Mouse (Mus musculus): ENCODE measurements around the gene Tln1. TPM values are rescaled to one million over a fixed set of nuclear protein-coding genes. Genes with fewer than 3 reads are reported as not detected.
"Not testable (repeated sequence)": the region's sequence is repeated elsewhere in the genome, so short reads cannot be mapped to it uniquely, and the experiment has no call there.

Tln1 gene
- polyA plus RNA-seq, 1 experiment from 2014 or later: 84.9 TPM

GRCm38 (mm10) chr4:43496587-43496986, 65.9 kb downstream of the Tln1 start:
- no peak for ATAC-seq (ENCODE audit: low read depth)
- 0 out of 2 replicates have a peak, but pooled peaks cover 6% of the 10 kb centered on the region for H3K36me3 ChIP-seq (ENCODE audit: control insufficient read depth, insufficient read depth, low read length)
- H3K4me3 ChIP-seq (ENCODE audit: low read length): no peak overlapping the region
- H3K9ac ChIP-seq (ENCODE audit: low read length): no peak overlapping the region
- no peak overlapping the region for H3K27ac ChIP-seq (ENCODE audit: low read length)
- no peaks in the 10 kb centered on the region for H3K27me3 ChIP-seq (ENCODE audit: control insufficient read depth, insufficient read depth, low read depth, low read length)
- no peaks in the 10 kb centered on the region for H3K9me3 ChIP-seq (ENCODE audit: control insufficient read depth, low read length)
- H3K4me2 ChIP-seq (ENCODE audit: low read depth, low read length): no peak overlapping the region
- H3K4me1 ChIP-seq (replicated peaks; ENCODE audit: control insufficient read depth, insufficient read depth, low read length): peaks cover 28% of the 10 kb centered on the region
- WGBS: 56% methylated on average over 6 of the region's 6 CpGs

GRCm38 (mm10) chr4:43493846-43494240, 68.6 kb downstream of the Tln1 start:
- H3K4me3 ChIP-seq (ENCODE audit: low read length): peak overlapping the region; percentile 80
- peak overlapping the region; percentile 83 for H3K9ac ChIP-seq (ENCODE audit: low read length)
- no peak for ATAC-seq (ENCODE audit: low read depth)
- H3K27me3 ChIP-seq (ENCODE audit: control insufficient read depth, insufficient read depth, low read depth, low read length): no peaks in the 10 kb centered on the region
- H3K4me2 ChIP-seq (ENCODE audit: low read depth, low read length): peak overlapping the region; percentile 67
- H3K27ac ChIP-seq (ENCODE audit: low read length): peak overlapping the region; percentile 90
- 0 out of 2 replicates have a peak, but pooled peaks cover 6% of the 10 kb centered on the region for H3K36me3 ChIP-seq (ENCODE audit: control insufficient read depth, insufficient read depth, low read length)
- H3K4me1 ChIP-seq (replicated peaks; ENCODE audit: control insufficient read depth, insufficient read depth, low read length): peaks cover 22% of the 10 kb centered on the region
- H3K9me3 ChIP-seq (ENCODE audit: control insufficient read depth, low read length): no peaks in the 10 kb centered on the region
- 1% methylated on average over 9 of the region's 9 CpGs for WGBS

- peak overlapping the region; percentile 90 for H3K27ac ChIP-seq (ENCODE audit: low read length)
Measured at GRCm38 (mm10) chr4:43493186-43493845, 69.2 kb downstream of the Tln1 start.

GRCm38 (mm10) chr4:43492821-43493185, 69.7 kb downstream of the Tln1 start, which contains the start of gene Ccdc107:
Gene Ccdc107, plus strand, starts transcription at chr4:43492900.
- H3K27me3 ChIP-seq (ENCODE audit: control insufficient read depth, insufficient read depth, low read depth, low read length): no peaks in the 10 kb centered on the region
- under 1% methylated on average over 25 of the region's 25 CpGs for WGBS
- peak within 1 kb of the TSS; percentile 80 for H3K4me3 ChIP-seq (ENCODE audit: low read length)
- peak; percentile 98 for ATAC-seq (ENCODE audit: low read depth)
- H3K36me3 ChIP-seq (ENCODE audit: control insufficient read depth, insufficient read depth, low read length): 0 out of 2 replicates have a peak, but pooled peaks cover 6% of the 10 kb centered on the region
- peaks cover 11% of the 10 kb centered on the region for H3K4me1 ChIP-seq (replicated peaks; ENCODE audit: control insufficient read depth, insufficient read depth, low read length)
- peak within 1 kb of the TSS; percentile 67 for H3K4me2 ChIP-seq (ENCODE audit: low read depth, low read length)
- H3K9me3 ChIP-seq (ENCODE audit: control insufficient read depth, low read length): no peaks in the 10 kb centered on the region
- H3K27ac ChIP-seq (ENCODE audit: low read length): peak within 1 kb of the TSS; percentile 90
- H3K9ac ChIP-seq (ENCODE audit: low read length): peak within 1 kb of the TSS; percentile 83

More at GRCm38 (mm10) chr4:43493186-43493845, 69.2 kb downstream of the Tln1 start:
- 0 out of 2 replicates have a peak, but pooled peaks cover 6% of the 10 kb centered on the region for H3K36me3 ChIP-seq (ENCODE audit: control insufficient read depth, insufficient read depth, low read length)
- ATAC-seq (ENCODE audit: low read depth): peak; percentile 91
- H3K4me2 ChIP-seq (ENCODE audit: low read depth, low read length): peak overlapping the region; percentile 67
- H3K27me3 ChIP-seq (ENCODE audit: control insufficient read depth, insufficient read depth, low read depth, low read length): no peaks in the 10 kb centered on the region
- no peaks in the 10 kb centered on the region for H3K9me3 ChIP-seq (ENCODE audit: control insufficient read depth, low read length)
- under 1% methylated on average over 47 of the region's 47 CpGs for WGBS
- peak overlapping the region; percentile 83 for H3K9ac ChIP-seq (ENCODE audit: low read length)
- H3K4me1 ChIP-seq (replicated peaks; ENCODE audit: control insufficient read depth, insufficient read depth, low read length): peaks cover 16% of the 10 kb centered on the region
- peak overlapping the region; percentile 80 for H3K4me3 ChIP-seq (ENCODE audit: low read length)

DNA sequence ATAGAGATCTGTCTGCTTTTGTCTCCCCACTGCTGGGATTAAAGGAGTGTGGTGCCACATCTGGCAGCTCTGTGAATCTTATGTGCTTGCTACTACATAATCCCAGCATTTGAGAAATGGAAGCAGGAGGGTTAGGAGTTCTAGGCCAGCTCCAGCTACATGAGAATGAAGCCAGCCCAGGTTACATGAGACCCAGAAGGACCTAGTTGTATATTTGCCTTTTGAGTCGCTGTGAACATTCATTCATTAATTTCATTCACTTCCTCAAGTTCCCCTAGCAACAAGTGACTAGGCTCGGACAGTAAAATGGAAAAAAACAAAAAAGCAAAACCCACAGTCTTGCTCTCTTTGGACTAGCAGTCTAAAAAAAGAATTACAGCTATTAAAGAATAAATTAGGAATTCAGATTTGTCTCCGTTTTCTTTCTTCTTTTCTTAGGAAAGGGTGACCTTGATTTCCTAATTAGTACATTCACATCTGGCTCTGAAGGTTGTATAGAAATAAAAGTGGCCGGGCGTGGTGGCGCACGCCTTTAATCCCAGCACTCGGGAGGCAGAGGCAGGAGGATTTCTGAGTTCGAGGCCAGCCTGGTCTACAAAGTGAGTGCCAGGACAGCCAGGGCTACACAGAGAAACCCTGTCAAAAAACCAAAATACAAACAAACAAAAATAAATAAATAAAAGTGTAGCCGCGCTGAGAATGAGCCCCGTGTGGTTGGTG, 70.2 kb downstream of the Tln1 start:
- H3K9ac ChIP-seq (ENCODE audit: low read length): no peak overlapping the region
- 41% methylated on average over 12 of the region's 12 CpGs for WGBS
- peak overlapping the region; percentile 67 for H3K4me2 ChIP-seq (ENCODE audit: low read depth, low read length)

DNA sequence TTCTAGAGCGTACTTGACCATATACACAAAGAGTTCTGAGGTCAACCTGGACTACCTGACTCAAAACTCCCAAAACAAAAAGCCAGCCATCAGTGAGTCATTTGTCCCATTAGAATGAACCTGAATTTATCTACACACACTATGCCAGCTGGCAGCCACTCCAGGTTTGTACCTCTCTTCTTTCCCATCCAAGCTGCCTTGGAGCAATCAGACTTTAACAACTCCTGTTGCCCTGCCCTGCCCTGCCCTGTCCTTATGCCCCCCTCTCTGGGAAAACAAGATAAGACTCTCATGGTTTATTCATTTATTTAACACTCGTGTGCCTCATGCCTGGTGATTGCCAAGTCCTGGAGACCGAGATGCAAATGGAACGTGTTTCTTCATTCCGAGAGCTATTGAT, 71.7 kb downstream of the Tln1 start:
- H3K27me3 ChIP-seq (ENCODE audit: control insufficient read depth, insufficient read depth, low read depth, low read length): no peaks in the 10 kb centered on the region
- no peak overlapping the region for H3K4me3 ChIP-seq (ENCODE audit: low read length)
- no peak for ATAC-seq (ENCODE audit: low read depth)
- H3K4me1 ChIP-seq (replicated peaks; ENCODE audit: control insufficient read depth, insufficient read depth, low read length): peaks cover 6% of the 10 kb centered on the region
- H3K9me3 ChIP-seq (ENCODE audit: control insufficient read depth, low read length): no peaks in the 10 kb centered on the region
- no peaks in the 10 kb centered on the region for H3K36me3 ChIP-seq (ENCODE audit: control insufficient read depth, insufficient read depth, low read length)
- no peak overlapping the region for H3K4me2 ChIP-seq (ENCODE audit: low read depth, low read length)
- H3K9ac ChIP-seq (ENCODE audit: low read length): no peak overlapping the region
- H3K27ac ChIP-seq (ENCODE audit: low read length): no peak overlapping the region
- WGBS: 63% methylated on average over 5 of the region's 5 CpGs

More for the DNA sequence above, 70.2 kb downstream of the Tln1 start:
- peak overlapping the region; percentile 90; the same call in 1 of the 2 replicates for H3K27ac ChIP-seq (ENCODE audit: low read length)
- no peaks in the 10 kb centered on the region for H3K27me3 ChIP-seq (ENCODE audit: control insufficient read depth, insufficient read depth, low read depth, low read length)
- no peaks in the 10 kb centered on the region for H3K9me3 ChIP-seq (ENCODE audit: control insufficient read depth, low read length)
- peak overlapping the region; percentile 80 for H3K4me3 ChIP-seq (ENCODE audit: low read length)
- H3K4me1 ChIP-seq (replicated peaks; ENCODE audit: control insufficient read depth, insufficient read depth, low read length): peaks cover 6% of the 10 kb centered on the region
- H3K36me3 ChIP-seq (ENCODE audit: control insufficient read depth, insufficient read depth, low read length): 0 out of 2 replicates have a peak, but pooled peaks cover 6% of the 10 kb centered on the region
- ATAC-seq (ENCODE audit: low read depth): no peak

GRCm38 (mm10) chr4:43489611-43490010, 72.9 kb downstream of the Tln1 start:
- Histone ChIP-seq H3K9me3 (ENCODE audit: control insufficient read depth, low read length) (no peaks in the 10 kb centered on the region), H3K4me2 (ENCODE audit: low read depth, low read length) (no peak overlapping the region), H3K27ac (ENCODE audit: low read length) (no peak overlapping the region), H3K4me1 (replicated peaks; ENCODE audit: control insufficient read depth, insufficient read depth, low read length) (peaks cover 6% of the 10 kb centered on the region), H3K27me3 (ENCODE audit: control insufficient read depth, insufficient read depth, low read depth, low read length) (no peaks in the 10 kb centered on the region), H3K36me3 (ENCODE audit: control insufficient read depth, insufficient read depth, low read length) (no peaks in the 10 kb centered on the region), H3K4me3 (ENCODE audit: low read length) (no peak overlapping the region), H3K9ac (ENCODE audit: low read length) (no peak overlapping the region)
- no peak for ATAC-seq (ENCODE audit: low read depth)
- WGBS: 90% methylated on average over 3 of the region's 3 CpGs

DNA sequence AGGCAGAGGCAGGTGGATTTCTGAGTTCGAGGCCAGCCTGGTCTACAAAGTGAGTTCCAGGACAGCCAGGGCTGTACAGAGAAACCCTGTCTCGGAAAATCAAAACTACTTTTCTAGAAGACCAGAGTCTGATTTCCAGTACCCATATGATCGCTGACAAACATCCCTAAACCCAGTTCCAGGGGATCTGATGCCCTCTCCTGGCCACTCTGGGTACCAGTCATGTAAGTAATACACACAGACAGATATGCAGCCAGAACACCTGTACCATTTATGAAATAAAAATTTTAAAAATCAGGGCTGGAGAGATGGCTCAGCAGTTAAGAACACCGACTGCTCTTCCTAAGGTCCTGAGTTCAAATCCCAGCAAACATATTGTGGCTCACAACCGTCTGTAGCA, 76.8 kb downstream of the Tln1 start:
- H3K27ac ChIP-seq (ENCODE audit: low read length); ATAC-seq (ENCODE audit: low read depth); H3K4me3 ChIP-seq (ENCODE audit: low read length); H3K4me1 ChIP-seq (replicated peaks; ENCODE audit: control insufficient read depth, insufficient read depth, low read length); H3K4me2 ChIP-seq (ENCODE audit: low read depth, low read length); H3K27me3 ChIP-seq (ENCODE audit: control insufficient read depth, insufficient read depth, low read depth, low read length); H3K36me3 ChIP-seq (ENCODE audit: control insufficient read depth, insufficient read depth, low read length); H3K9ac ChIP-seq (ENCODE audit: low read length); H3K9me3 ChIP-seq (ENCODE audit: control insufficient read depth, low read length): not testable (repeated sequence)
- 81% methylated on average over 5 of the region's 5 CpGs for WGBS

GRCm38 (mm10) chr4:43483535-43484091, 78.9 kb downstream of the Tln1 start, which contains the start of gene Sit1:
Gene Sit1, minus strand, starts transcription at chr4:43483734.
- ATAC-seq (ENCODE audit: low read depth): no peak
- 43% methylated on average over 12 of the region's 12 CpGs for WGBS
- no peak within 1 kb of the TSS for H3K4me2 ChIP-seq (ENCODE audit: low read depth, low read length)
- H3K36me3 ChIP-seq (ENCODE audit: control insufficient read depth, insufficient read depth, low read length): no peaks in the 10 kb centered on the region
- H3K9ac ChIP-seq (ENCODE audit: low read length): no peak within 1 kb of the TSS
- H3K27me3 ChIP-seq (ENCODE audit: control insufficient read depth, insufficient read depth, low read depth, low read length): no peaks in the 10 kb centered on the region
- no peaks in the 10 kb centered on the region for H3K4me1 ChIP-seq (replicated peaks; ENCODE audit: control insufficient read depth, insufficient read depth, low read length)
- no peak within 1 kb of the TSS for H3K4me3 ChIP-seq (ENCODE audit: low read length)
- H3K9me3 ChIP-seq (ENCODE audit: control insufficient read depth, low read length): no peaks in the 10 kb centered on the region
- H3K27ac ChIP-seq (ENCODE audit: low read length): no peak within 1 kb of the TSS

Measured in lung, embryonic 16.5 days (tissue).